Mouse (Mus musculus): Measurements from ENCODE around the gene Ubr3. TPM values are rescaled to one million over a fixed set of nuclear protein-coding genes. Genes with fewer than 3 reads are reported as not detected.
A peak's percentile ranks its signal among the peaks of the same experiment; 100 is the strongest.

Gene Ubr3
- 100 to 1,000 TPM; 137 to 146 TPM for total RNA-seq (2021)

GRCm38 (mm10) chr2:69897039-69897617 is at the start of gene Ubr3:
TSS of gene Ubr3 (plus strand) at chr2:69897246.
- peak; percentile 96 to 98 for DNase-seq (ENCODE audit: low spot score in 2 of 2)
- intact Hi-C loops (cut with DNase I): no loop called here

DNA sequence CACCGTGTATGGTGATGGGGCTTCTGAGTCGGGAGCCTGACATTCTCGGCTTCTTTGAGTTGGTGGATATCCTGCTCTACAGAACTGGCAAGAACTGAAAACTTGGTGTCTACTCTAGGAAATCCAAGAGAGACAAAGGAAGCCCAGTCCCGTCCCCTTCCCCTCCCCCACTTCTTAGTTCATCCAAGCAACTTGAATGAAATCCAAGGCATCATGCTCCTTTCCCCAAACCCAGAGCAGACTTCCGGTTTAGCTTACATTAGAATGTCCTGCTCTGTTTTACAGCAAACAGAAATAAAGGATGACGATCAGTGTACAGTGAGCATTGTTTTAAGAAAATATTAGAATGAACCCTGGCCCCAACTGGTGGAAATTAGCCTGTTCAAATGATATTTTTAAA is 47.8 kb upstream of the Ubr3 start:
- no peak for DNase-seq (ENCODE audit: low spot score in 2 of 2)
- intact Hi-C loops (cut with DNase I): no loop called here

GRCm38 (mm10) chr2:69851427-69852058 is 45.5 kb upstream of the Ubr3 start:
- intact Hi-C loops (cut with DNase I): no loop called here
- DNase-seq (ENCODE audit: low spot score in 2 of 2): no peak

DNA sequence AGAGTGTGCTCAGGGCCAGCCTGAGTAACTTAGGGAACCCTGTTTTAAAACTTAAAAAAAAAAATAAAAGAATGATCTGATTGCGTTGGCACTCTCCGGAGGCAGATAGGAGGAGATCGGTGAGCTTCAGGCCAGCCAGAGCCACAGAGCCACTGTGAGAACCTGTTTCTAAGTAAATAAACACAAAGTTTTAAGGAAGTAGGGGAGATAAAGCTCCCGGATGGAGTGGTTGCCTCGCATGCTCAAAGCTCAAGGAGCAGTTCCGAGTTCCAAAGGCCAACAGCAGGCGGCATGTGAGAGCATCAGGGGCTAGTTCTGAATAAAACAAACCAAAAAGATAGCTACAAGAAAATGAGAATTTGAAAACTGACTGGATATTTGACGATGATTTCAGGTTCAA is 40.7 kb upstream of the Ubr3 start:
- intact Hi-C loops (cut with DNase I): no loop called here
- no peak for DNase-seq (ENCODE audit: low spot score in 2 of 2)

- DNase-seq (ENCODE audit: low spot score in 2 of 2): no peak
- intact Hi-C loops (cut with DNase I): no loop called here
Observed at GRCm38 (mm10) chr2:69857882-69858281, 39.2 kb upstream of the Ubr3 start.

DNA sequence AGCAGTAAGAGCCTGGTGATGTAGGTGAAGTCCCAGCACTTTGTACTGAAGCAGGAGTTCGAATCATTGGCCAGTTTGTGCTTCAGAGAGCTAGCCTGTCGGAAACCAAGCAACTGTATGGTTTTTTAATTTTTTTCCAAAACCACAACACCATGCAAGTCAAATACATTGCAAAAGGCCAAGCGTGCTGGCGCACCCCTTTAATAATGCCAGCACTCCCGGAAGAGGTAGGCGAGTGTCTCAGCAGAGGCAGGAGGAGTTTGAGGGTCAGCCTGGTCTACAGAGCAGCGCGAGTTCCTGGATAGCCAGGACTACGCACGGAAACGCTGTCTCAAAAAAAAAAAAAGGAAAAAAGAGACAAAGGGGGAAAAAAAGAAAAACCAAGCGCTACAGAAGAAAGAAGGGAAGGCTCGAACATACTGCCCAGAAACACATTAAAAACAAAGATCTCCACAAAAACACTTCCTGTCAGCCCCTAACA is 36.0 kb upstream of the Ubr3 start:
- peak; percentile 27 to 44 for DNase-seq (ENCODE audit: low spot score in 2 of 2)

GRCm38 (mm10) chr2:69861485-69862091 is 35.5 kb upstream of the Ubr3 start, which contains the start of gene Ssb:
TSS of gene Ssb (plus strand) at chr2:69861562.
- DNase-seq (ENCODE audit: low spot score in 2 of 2): peak; percentile 94 to 95
- intact Hi-C loops (cut with DNase I): no loop called here

More for the DNA sequence above, 36.0 kb upstream of the Ubr3 start:
- intact Hi-C loops (cut with DNase I): no loop called here

- intact Hi-C loops (cut with DNase I): no loop called here
- DNase-seq (ENCODE audit: low spot score in 2 of 2): no peak
Observed at GRCm38 (mm10) chr2:69862117-69862657, 34.9 kb upstream of the Ubr3 start.

- intact Hi-C loops (cut with DNase I): no loop called here
Observed at GRCm38 (mm10) chr2:69883990-69884391, 13.1 kb upstream of the Ubr3 start.

DNA sequence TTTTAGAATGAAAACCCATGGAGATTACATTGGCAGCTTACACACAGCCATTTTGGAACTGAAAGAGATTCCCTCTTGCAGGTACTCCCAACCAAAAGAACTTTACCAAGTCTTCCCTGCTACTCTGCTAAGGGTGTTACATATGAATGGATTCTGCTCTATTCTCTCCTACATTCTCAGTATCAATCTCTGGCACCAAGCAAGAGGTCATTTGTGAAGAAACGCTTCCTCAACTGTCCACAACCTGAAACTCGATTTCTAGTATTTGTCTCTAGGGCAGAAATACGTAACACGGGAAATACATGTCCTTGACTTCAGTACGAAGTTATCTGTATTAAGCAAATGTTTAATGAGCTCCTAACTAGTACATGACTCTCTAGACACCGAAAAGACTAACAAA is 12.5 kb upstream of the Ubr3 start:
- intact Hi-C loops (cut with DNase I): no loop called here
- DNase-seq (ENCODE audit: low spot score in 2 of 2): no peak

More at GRCm38 (mm10) chr2:69883990-69884391, 13.1 kb upstream of the Ubr3 start:
- DNase-seq (ENCODE audit: low spot score in 2 of 2): no peak

- DNase-seq (ENCODE audit: low spot score in 2 of 2): peak in 1 of 2 experiments; percentile 11
- intact Hi-C loops (cut with DNase I): loop anchor here (5.0 kb wide), 1 partner anchor 57 kb away; no protein-coding TSS in a partner anchor
Observed at GRCm38 (mm10) chr2:69885050-69885449, 12.0 kb upstream of the Ubr3 start.

GRCm38 (mm10) chr2:69885451-69886305 is 11.4 kb upstream of the Ubr3 start, which contains the start of gene Mettl5:
TSS of gene Mettl5 (minus strand) at chr2:69885615.
- intact Hi-C loops (cut with DNase I): loop anchor here (5.0 kb wide), 1 partner anchor 57 kb away; no protein-coding TSS in a partner anchor
- DNase-seq (ENCODE audit: low spot score in 2 of 2): peak; percentile 89 to 94

DNA sequence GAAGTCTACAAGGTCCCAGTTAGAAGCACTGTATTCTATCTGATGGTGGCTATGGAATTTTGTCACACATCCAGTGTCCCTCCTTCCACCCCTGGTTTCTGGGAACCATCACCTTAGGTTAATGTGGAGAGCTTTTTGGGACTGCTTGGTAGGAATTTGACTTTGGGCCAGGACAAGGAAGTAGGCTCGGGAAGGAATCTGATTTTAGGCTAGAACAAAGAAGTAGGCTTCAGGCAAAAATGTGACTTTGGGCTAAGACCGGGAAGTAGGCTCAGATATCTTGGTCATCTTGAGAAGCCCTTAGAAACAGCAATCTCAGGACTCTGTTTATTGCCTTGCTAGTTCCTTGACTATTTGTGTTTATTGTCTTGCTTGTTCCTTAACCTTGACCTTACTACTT is 8.1 kb upstream of the Ubr3 start:
- DNase-seq (ENCODE audit: low spot score in 2 of 2): no peak

GRCm38 (mm10) chr2:69890843-69891242 is 6.2 kb upstream of the Ubr3 start:
- no peak for DNase-seq (ENCODE audit: low spot score in 2 of 2)
- intact Hi-C loops (cut with DNase I): no loop called here

More for the DNA sequence above, 8.1 kb upstream of the Ubr3 start:
- intact Hi-C loops (cut with DNase I): loop anchor here (5.0 kb wide), 1 partner anchor 53 kb away; no protein-coding TSS in a partner anchor

GRCm38 (mm10) chr2:69893145-69893544 is 3.9 kb upstream of the Ubr3 start:
- intact Hi-C loops (cut with DNase I): no loop called here
- no peak for DNase-seq (ENCODE audit: low spot score in 2 of 2)

- intact Hi-C loops (cut with DNase I): no loop called here
- no peak for DNase-seq (ENCODE audit: low spot score in 2 of 2)
Observed at GRCm38 (mm10) chr2:69893891-69894290, 3.2 kb upstream of the Ubr3 start.

GRCm38 (mm10) chr2:69895502-69896223 is 1.4 kb upstream of the Ubr3 start:
- intact Hi-C loops (cut with DNase I): no loop called here
- no peak for DNase-seq (ENCODE audit: low spot score in 2 of 2)

GRCm38 (mm10) chr2:69896224-69896581 is 843 bp upstream of the Ubr3 start:
- intact Hi-C loops (cut with DNase I): no loop called here
- no peak for DNase-seq (ENCODE audit: low spot score in 2 of 2)
